Mouse (Mus musculus): ENCODE data around the gene Olfr812. TPM values are rescaled to one million over a fixed set of nuclear protein-coding genes. Genes with fewer than 3 reads are reported as not detected.
"Not testable (repeated sequence)": the region's sequence is repeated elsewhere in the genome, so short reads cannot be mapped to it uniquely, and the experiment has no call there.

The Olfr812 gene
- total and polyA plus RNA-seq, 3 experiments, result not detected

DNA sequence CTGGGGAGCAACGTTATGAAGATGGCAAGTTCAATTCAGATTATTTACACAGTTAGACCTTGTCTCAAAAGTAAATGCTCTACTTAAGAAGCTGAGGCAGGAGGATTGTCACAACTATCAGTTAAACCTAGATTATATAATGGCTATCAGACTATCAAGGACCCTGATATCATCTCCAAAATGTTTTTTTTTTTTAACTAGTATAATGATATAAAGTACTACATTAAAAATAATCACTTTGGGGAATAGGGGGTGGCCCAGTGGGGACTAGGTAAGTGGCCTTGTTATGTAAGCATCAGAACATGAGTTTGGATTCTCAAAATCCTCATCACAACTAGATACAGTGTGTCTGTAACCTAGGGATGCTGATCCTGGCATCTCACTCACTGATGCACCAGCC lies 33.9 kb upstream of the Olfr812 start, which contains the start of gene Olfr814:
Gene Olfr814, minus strand, starts transcription at position 101 of the 400 bp plus-strand sequence.
- H3K4me1 ChIP-seq (ENCODE audit: control insufficient read depth in 1 of 2, insufficient read depth in 2 of 2); dilution Hi-C loops (cut with MboI; ENCODE audit: extremely low pct_ligation_motif_present, extremely low pct_unique_long_range_greater_than_20kb, low sequenced_read_pairs); H3K36me3 ChIP-seq (replicated peaks in 1 of 2; ENCODE audit: control insufficient read depth in 1 of 2, insufficient read depth in 1 of 2, low read length in 1 of 2); DNase-seq (ENCODE audit: extremely low read depth); H3K79me2 ChIP-seq (replicated peaks; ENCODE audit: control insufficient read depth, extremely low read depth, insufficient read depth, poor library complexity, severe bottlenecking); H3K27me3 ChIP-seq (replicated peaks); H3K27ac ChIP-seq (ENCODE audit: insufficient read depth, low read depth); H3K4me3 ChIP-seq (replicated peaks in 1 of 3; ENCODE audit: low read depth in 2 of 3, low read length in 2 of 3, poor library complexity in 1 of 3); in situ Hi-C loops (cut with MboI; ENCODE audit: low pct_ligation_motif_present, low pct_unique_long_range_greater_than_20kb, low sequenced_read_pairs); H3K9ac ChIP-seq (ENCODE audit: insufficient read depth, low read depth); H3K4me2 ChIP-seq (ENCODE audit: insufficient read depth, low read depth, poor library complexity, severe bottlenecking); H3K9me3 ChIP-seq (replicated peaks; ENCODE audit: low read length): not testable (repeated sequence)

DNA sequence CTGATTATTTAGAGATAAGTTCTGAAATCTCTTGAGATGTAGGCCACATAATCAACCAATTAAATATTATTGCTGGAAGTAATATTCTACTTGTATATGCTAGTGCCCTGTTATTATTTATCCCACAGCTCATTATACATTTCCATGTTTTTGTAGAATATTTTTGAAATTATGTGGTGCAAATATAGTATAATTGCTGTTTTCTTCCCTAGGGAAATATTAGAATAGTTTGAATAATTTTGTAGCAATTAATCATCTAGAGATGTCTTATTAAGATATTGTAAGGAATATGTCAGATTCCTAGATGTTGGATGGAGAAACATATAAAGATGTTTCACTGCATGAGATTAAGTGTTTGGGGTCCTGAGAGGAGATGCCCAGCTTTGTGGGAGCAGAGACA lies 9.2 kb upstream of the Olfr812 start, which contains the start of gene Olfr813:
Gene Olfr813, plus strand, starts transcription at position 301 of the 400 bp plus-strand sequence.
- no peaks in the 10 kb centered on the region for H3K4me1 ChIP-seq (ENCODE audit: control insufficient read depth in 1 of 2, insufficient read depth in 2 of 2)
- no peak within 1 kb of the TSS for H3K27ac ChIP-seq (ENCODE audit: insufficient read depth, low read depth)
- H3K36me3 ChIP-seq (replicated peaks in 1 of 2; ENCODE audit: control insufficient read depth in 1 of 2, insufficient read depth in 1 of 2, low read length in 1 of 2), result no peaks in the 10 kb centered on the region
- H3K9ac ChIP-seq (ENCODE audit: insufficient read depth, low read depth), result no peak within 1 kb of the TSS
- no peaks in the 10 kb centered on the region for H3K27me3 ChIP-seq (replicated peaks)
- no peaks in the 10 kb centered on the region for H3K9me3 ChIP-seq (replicated peaks; ENCODE audit: low read length)
- H3K79me2 ChIP-seq (replicated peaks; ENCODE audit: control insufficient read depth, extremely low read depth, insufficient read depth, poor library complexity, severe bottlenecking), result no peaks in the 10 kb centered on the region
- DNase-seq (ENCODE audit: extremely low read depth), result no peak
- in situ Hi-C loops (cut with MboI; ENCODE audit: low pct_ligation_motif_present, low pct_unique_long_range_greater_than_20kb, low sequenced_read_pairs) (no loop called here), dilution Hi-C loops (cut with MboI; ENCODE audit: extremely low pct_ligation_motif_present, extremely low pct_unique_long_range_greater_than_20kb, low sequenced_read_pairs) (no loop called here)
- H3K4me3 ChIP-seq (replicated peaks in 1 of 3; ENCODE audit: low read depth in 2 of 3, low read length in 2 of 3, poor library complexity in 1 of 3), result no peak within 1 kb of the TSS
- no peak within 1 kb of the TSS for H3K4me2 ChIP-seq (ENCODE audit: insufficient read depth, low read depth, poor library complexity, severe bottlenecking)
- TF ChIP-seq SIN3A (IDR thresholded peaks at IDR 0.05; ENCODE audit: low read length), result no peak
- TF ChIP-seq ELF1 (IDR thresholded peaks at IDR 0.05; ENCODE audit: low read depth, low read length), result no peak
- TF ChIP-seq NELFE (IDR thresholded peaks at IDR 0.05; ENCODE audit: low read depth, low read length), result no peak
- no peak for TF ChIP-seq NRF1 (IDR thresholded peaks at IDR 0.05; ENCODE audit: low read depth, low read length)
- no peak for TF ChIP-seq EP300 (IDR thresholded peaks at IDR 0.05; ENCODE audit: low read length)
- TF ChIP-seq POLR2AphosphoS2 (IDR thresholded peaks at IDR 0.05; ENCODE audit: low read depth, low read length), result no peak
- no peak for TF ChIP-seq BHLHE40 (IDR thresholded peaks at IDR 0.05; ENCODE audit: low read depth, low read length)
- TF ChIP-seq POLR2A (IDR thresholded peaks at IDR 0.05; ENCODE audit: low read depth, low read length), result no peak
- no peak for TF ChIP-seq MXI1 (IDR thresholded peaks at IDR 0.05; ENCODE audit: low read depth, low read length)
- no peak for TF ChIP-seq RCOR1 (conservative IDR thresholded peaks at IDR 0.05; ENCODE audit: low read depth, low read length)
- no peak for TF ChIP-seq MAZ (IDR thresholded peaks at IDR 0.05; ENCODE audit: low read depth, low read length)
- TF ChIP-seq E2F4 (IDR thresholded peaks at IDR 0.05; ENCODE audit: insufficient replicate concordance, low read depth, low read length), result no peak
- no peak for TF ChIP-seq JUND (conservative IDR thresholded peaks at IDR 0.05; ENCODE audit: low read depth, low read length)
- no peak for TF ChIP-seq PAX5 (IDR thresholded peaks at IDR 0.05; ENCODE audit: low read length)
- no peak for TF ChIP-seq CHD2 (IDR thresholded peaks at IDR 0.05; ENCODE audit: low read length)

- TF ChIP-seq CHD2 (IDR thresholded peaks at IDR 0.05; ENCODE audit: low read length), result no peak
- TF ChIP-seq MXI1 (IDR thresholded peaks at IDR 0.05; ENCODE audit: low read depth, low read length), result no peak
- no peak for TF ChIP-seq SIN3A (IDR thresholded peaks at IDR 0.05; ENCODE audit: low read length)
- TF ChIP-seq TCF12 (IDR thresholded peaks at IDR 0.05; ENCODE audit: low read depth, low read length), result no peak
- no peak for TF ChIP-seq PAX5 (IDR thresholded peaks at IDR 0.05; ENCODE audit: low read length)
- no peak for TF ChIP-seq JUN (IDR thresholded peaks at IDR 0.05; ENCODE audit: insufficient read depth, low read depth, low read length)
- TF ChIP-seq USF1 (IDR thresholded peaks at IDR 0.05; ENCODE audit: low read depth, low read length), result no peak
- TF ChIP-seq USF2 (conservative IDR thresholded peaks at IDR 0.05; ENCODE audit: low read depth, low read length), result no peak
- no peak for TF ChIP-seq MAFK (IDR thresholded peaks at IDR 0.05; ENCODE audit: insufficient replicate concordance, low read length)
- no peak for TF ChIP-seq RAD21 (IDR thresholded peaks at IDR 0.05; ENCODE audit: low read depth, low read length)
- no peak for TF ChIP-seq ZKSCAN1 (IDR thresholded peaks at IDR 0.05; ENCODE audit: borderline replicate concordance, low read depth, low read length)
- no peak for TF ChIP-seq JUND (conservative IDR thresholded peaks at IDR 0.05; ENCODE audit: low read depth, low read length)
- no peak overlapping the region for H3K9ac ChIP-seq (ENCODE audit: insufficient read depth, low read depth)
- H3K27ac ChIP-seq (ENCODE audit: insufficient read depth, low read depth), result no peak overlapping the region
- dilution Hi-C loops (cut with MboI; ENCODE audit: extremely low pct_ligation_motif_present, extremely low pct_unique_long_range_greater_than_20kb, low sequenced_read_pairs) (no loop called here), in situ Hi-C loops (cut with MboI; ENCODE audit: low pct_ligation_motif_present, low pct_unique_long_range_greater_than_20kb, low sequenced_read_pairs) (no loop called here)
- no peaks in the 10 kb centered on the region for H3K9me3 ChIP-seq (replicated peaks; ENCODE audit: low read length)
- DNase-seq (ENCODE audit: extremely low read depth), result no peak
- no peaks in the 10 kb centered on the region for H3K4me1 ChIP-seq (ENCODE audit: control insufficient read depth in 1 of 2, insufficient read depth in 2 of 2)
- no peaks in the 10 kb centered on the region for H3K36me3 ChIP-seq (replicated peaks in 1 of 2; ENCODE audit: control insufficient read depth in 1 of 2, insufficient read depth in 1 of 2, low read length in 1 of 2)
- no peaks in the 10 kb centered on the region for H3K27me3 ChIP-seq (replicated peaks)
- no peak overlapping the region for H3K4me2 ChIP-seq (ENCODE audit: insufficient read depth, low read depth, poor library complexity, severe bottlenecking)
- H3K4me3 ChIP-seq (replicated peaks in 1 of 3; ENCODE audit: low read depth in 2 of 3, low read length in 2 of 3, poor library complexity in 1 of 3), result no peak overlapping the region
- H3K79me2 ChIP-seq (replicated peaks; ENCODE audit: control insufficient read depth, extremely low read depth, insufficient read depth, poor library complexity, severe bottlenecking), result no peaks in the 10 kb centered on the region
These were observed 1.4 kb upstream of the Olfr812 start for GRCm38 (mm10) chr10:129847343-129847742.
